Mouse (Mus musculus): ENCODE results near the gene Pim3. TPM values are rescaled to one million over a fixed set of nuclear protein-coding genes. Genes with fewer than 3 reads are reported as not detected.

The Pim3 gene
- total and polyA plus RNA-seq, 3 experiments, result 11.4 to 26.0 (median 19.0) TPM

DNA sequence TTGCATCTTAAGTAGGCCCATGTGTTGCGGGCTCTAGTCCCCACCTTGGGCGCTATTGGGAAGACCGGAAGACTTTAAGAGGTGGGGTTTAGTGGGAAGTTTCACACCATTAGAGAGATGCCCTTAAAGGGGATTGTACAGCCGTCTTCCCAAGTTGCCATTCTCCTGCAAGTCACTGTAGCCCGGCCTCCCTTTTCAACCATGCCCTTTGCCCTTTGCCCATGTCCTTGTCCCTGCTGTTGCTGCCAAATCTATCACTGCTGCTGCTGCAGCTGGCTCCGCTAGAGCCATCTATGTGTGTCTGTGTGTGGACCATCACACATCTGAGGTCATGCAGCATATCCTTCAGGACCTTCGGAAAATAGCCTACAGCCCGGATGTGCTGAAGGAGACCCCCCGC lies 29.4 kb upstream of the Pim3 start:
- TF ChIP-seq HCFC1 (IDR thresholded peaks at IDR 0.05; ENCODE audit: low read depth, low read length), result no peak
- TF ChIP-seq ZNF384 (IDR thresholded peaks at IDR 0.05; ENCODE audit: low read depth, low read length), result no peak
- TF ChIP-seq JUND (conservative IDR thresholded peaks at IDR 0.05; ENCODE audit: low read depth, low read length), result no peak
- TF ChIP-seq IRF4 (IDR thresholded peaks at IDR 0.05; ENCODE audit: low read depth, low read length), result no peak
- no peak for TF ChIP-seq NRF1 (IDR thresholded peaks at IDR 0.05; ENCODE audit: low read depth, low read length)
- no peak for TF ChIP-seq ELF1 (IDR thresholded peaks at IDR 0.05; ENCODE audit: low read depth, low read length)
- TF ChIP-seq PAX5 (IDR thresholded peaks at IDR 0.05; ENCODE audit: low read length), result no peak
- no peak for TF ChIP-seq MAX (IDR thresholded peaks at IDR 0.05; ENCODE audit: low read length)
- TF ChIP-seq JUN (IDR thresholded peaks at IDR 0.05; ENCODE audit: insufficient read depth, low read depth, low read length), result no peak
- TF ChIP-seq UBTF (IDR thresholded peaks at IDR 0.05; ENCODE audit: low read depth, low read length), result no peak
- TF ChIP-seq SIN3A (IDR thresholded peaks at IDR 0.05; ENCODE audit: low read length), result no peak
- Histone ChIP-seq H3K9ac (ENCODE audit: insufficient read depth, low read depth) (no peak overlapping the region), H3K4me2 (ENCODE audit: insufficient read depth, low read depth, poor library complexity, severe bottlenecking) (no peak overlapping the region), H3K79me2 (replicated peaks; ENCODE audit: control insufficient read depth, extremely low read depth, insufficient read depth, poor library complexity, severe bottlenecking) (no peaks in the 10 kb centered on the region), H3K27me3 (replicated peaks) (peaks cover 36% of the 10 kb centered on the region), H3K9me3 (replicated peaks; ENCODE audit: low read length) (no peaks in the 10 kb centered on the region), H3K4me1 (ENCODE audit: control insufficient read depth in 1 of 2, insufficient read depth in 2 of 2) (peaks cover 12 to 19% of the 10 kb centered on the region in 2 experiments), H3K27ac (ENCODE audit: insufficient read depth, low read depth) (no peak overlapping the region), H3K36me3 (replicated peaks in 1 of 2; ENCODE audit: control insufficient read depth in 1 of 2, insufficient read depth in 1 of 2, low read length in 1 of 2) (peaks cover 0 to 3% of the 10 kb centered on the region in 2 experiments), H3K4me3 (replicated peaks in 1 of 3; ENCODE audit: low read depth in 2 of 3, low read length in 2 of 3, poor library complexity in 1 of 3) (no peak overlapping the region)
- dilution Hi-C loops (cut with MboI; ENCODE audit: extremely low pct_ligation_motif_present, extremely low pct_unique_long_range_greater_than_20kb, low sequenced_read_pairs) (no loop called here), in situ Hi-C loops (cut with MboI; ENCODE audit: low pct_ligation_motif_present, low pct_unique_long_range_greater_than_20kb, low sequenced_read_pairs) (no loop called here)
- no peak for DNase-seq (ENCODE audit: extremely low read depth)

- Histone ChIP-seq H3K9me3 (replicated peaks; ENCODE audit: low read length) (no peaks in the 10 kb centered on the region), H3K9ac (ENCODE audit: insufficient read depth, low read depth) (no peak overlapping the region), H3K4me3 (replicated peaks in 1 of 3; ENCODE audit: low read depth in 2 of 3, low read length in 2 of 3, poor library complexity in 1 of 3) (no peak overlapping the region), H3K27ac (ENCODE audit: insufficient read depth, low read depth) (no peak overlapping the region), H3K79me2 (replicated peaks; ENCODE audit: control insufficient read depth, extremely low read depth, insufficient read depth, poor library complexity, severe bottlenecking) (no peaks in the 10 kb centered on the region), H3K4me1 (ENCODE audit: control insufficient read depth in 1 of 2, insufficient read depth in 2 of 2) (peaks cover 4 to 11% of the 10 kb centered on the region in 2 experiments), H3K36me3 (replicated peaks in 1 of 2; ENCODE audit: control insufficient read depth in 1 of 2, insufficient read depth in 1 of 2, low read length in 1 of 2) (no peaks in the 10 kb centered on the region), H3K27me3 (replicated peaks) (peaks cover 59% of the 10 kb centered on the region), H3K4me2 (ENCODE audit: insufficient read depth, low read depth, poor library complexity, severe bottlenecking) (no peak overlapping the region)
- TF ChIP-seq SMC3 (IDR thresholded peaks at IDR 0.05; ENCODE audit: low read depth, low read length) (0 out of 2 replicates have a peak, but pooled peaks have one; percentile 3), SIN3A (IDR thresholded peaks at IDR 0.05; ENCODE audit: low read length) (no peak), CTCF (conservative IDR thresholded peaks at IDR 0.05 in 1 of 2, IDR thresholded peaks at IDR 0.05 in 1 of 2; ENCODE audit: low read depth in 2 of 2, low read length in 2 of 2) (peak in 1 of 2 experiments; percentile 51; a peak in 2 of 4 replicates), RAD21 (IDR thresholded peaks at IDR 0.05; ENCODE audit: low read depth, low read length) (peak; percentile 40)
- no peak for DNase-seq (ENCODE audit: extremely low read depth)
- dilution Hi-C loops (cut with MboI; ENCODE audit: extremely low pct_ligation_motif_present, extremely low pct_unique_long_range_greater_than_20kb, low sequenced_read_pairs) (no loop called here), in situ Hi-C loops (cut with MboI; ENCODE audit: low pct_ligation_motif_present, low pct_unique_long_range_greater_than_20kb, low sequenced_read_pairs) (no loop called here)
Measured at GRCm38 (mm10) chr15:88836031-88836430, 26.0 kb upstream of the Pim3 start.

DNA sequence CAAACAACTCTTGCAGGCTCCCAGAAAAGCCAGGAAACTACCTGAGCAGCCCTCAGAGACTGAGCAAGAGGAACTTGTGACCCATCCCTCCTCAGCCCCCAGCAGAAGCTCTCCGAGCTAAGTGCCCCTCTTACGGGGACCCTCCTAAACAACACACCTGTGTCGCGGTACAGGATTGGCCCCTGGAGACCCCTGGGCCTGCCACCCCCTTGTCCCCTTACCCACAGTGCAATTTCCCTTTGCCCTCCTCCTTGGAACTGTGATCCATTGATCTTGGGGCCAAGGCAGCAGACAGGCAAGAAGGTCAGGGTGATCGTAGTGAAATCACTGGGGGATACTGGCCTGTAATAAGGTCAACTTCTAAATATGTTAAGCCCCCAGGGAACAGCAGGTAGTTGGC lies 25.4 kb upstream of the Pim3 start:
- Histone ChIP-seq H3K4me1 (ENCODE audit: control insufficient read depth in 1 of 2, insufficient read depth in 2 of 2) (peaks cover 4 to 11% of the 10 kb centered on the region in 2 experiments), H3K9ac (ENCODE audit: insufficient read depth, low read depth) (no peak overlapping the region), H3K79me2 (replicated peaks; ENCODE audit: control insufficient read depth, extremely low read depth, insufficient read depth, poor library complexity, severe bottlenecking) (no peaks in the 10 kb centered on the region), H3K27me3 (replicated peaks) (peaks cover 55% of the 10 kb centered on the region), H3K9me3 (replicated peaks; ENCODE audit: low read length) (no peaks in the 10 kb centered on the region), H3K36me3 (replicated peaks in 1 of 2; ENCODE audit: control insufficient read depth in 1 of 2, insufficient read depth in 1 of 2, low read length in 1 of 2) (no peaks in the 10 kb centered on the region), H3K4me2 (ENCODE audit: insufficient read depth, low read depth, poor library complexity, severe bottlenecking) (peak overlapping the region; percentile 98; the same call in 1 of the 2 replicates), H3K4me3 (replicated peaks in 1 of 3; ENCODE audit: low read depth in 2 of 3, low read length in 2 of 3, poor library complexity in 1 of 3) (no peak overlapping the region), H3K27ac (ENCODE audit: insufficient read depth, low read depth) (no peak overlapping the region)
- TF ChIP-seq MAZ (IDR thresholded peaks at IDR 0.05; ENCODE audit: low read depth, low read length) (no peak), JUND (conservative IDR thresholded peaks at IDR 0.05; ENCODE audit: low read depth, low read length) (no peak), MAX (IDR thresholded peaks at IDR 0.05; ENCODE audit: low read length) (no peak), ZC3H11A (IDR thresholded peaks at IDR 0.05; ENCODE audit: low read depth, low read length) (no peak), EP300 (IDR thresholded peaks at IDR 0.05; ENCODE audit: low read length) (no peak), MXI1 (IDR thresholded peaks at IDR 0.05; ENCODE audit: low read depth, low read length) (no peak), POLR2A (IDR thresholded peaks at IDR 0.05; ENCODE audit: low read depth, low read length) (no peak), KAT2A (IDR thresholded peaks at IDR 0.05; ENCODE audit: insufficient replicate concordance, low read length) (no peak), CHD2 (IDR thresholded peaks at IDR 0.05; ENCODE audit: low read length) (no peak), SIN3A (IDR thresholded peaks at IDR 0.05; ENCODE audit: low read length) (no peak), JUN (IDR thresholded peaks at IDR 0.05; ENCODE audit: insufficient read depth, low read depth, low read length) (no peak), MYC (IDR thresholded peaks at IDR 0.05; ENCODE audit: low read depth, low read length) (no peak), TCF12 (IDR thresholded peaks at IDR 0.05; ENCODE audit: low read depth, low read length) (no peak), POLR2AphosphoS2 (IDR thresholded peaks at IDR 0.05; ENCODE audit: low read depth, low read length) (no peak), USF2 (conservative IDR thresholded peaks at IDR 0.05; ENCODE audit: low read depth, low read length) (no peak)
- dilution Hi-C loops (cut with MboI; ENCODE audit: extremely low pct_ligation_motif_present, extremely low pct_unique_long_range_greater_than_20kb, low sequenced_read_pairs), result no loop called here
- DNase-seq (ENCODE audit: extremely low read depth), result no peak
- in situ Hi-C loops (cut with MboI; ENCODE audit: low pct_ligation_motif_present, low pct_unique_long_range_greater_than_20kb, low sequenced_read_pairs), result no loop called here

Data from CH12.LX (cell line).